Mouse (Mus musculus) naive thymus-derived CD4-positive, alpha-beta T cell, adult 2 months (primary cell): ENCODE results near the gene Zswim1.

Experiments used
- DNase-seq: peaks from one replicate; pipeline ENCODE4 v3.0.0-alpha.2; 2011; ENCODE audit warnings: low read depth

The Zswim1 gene

DNA sequence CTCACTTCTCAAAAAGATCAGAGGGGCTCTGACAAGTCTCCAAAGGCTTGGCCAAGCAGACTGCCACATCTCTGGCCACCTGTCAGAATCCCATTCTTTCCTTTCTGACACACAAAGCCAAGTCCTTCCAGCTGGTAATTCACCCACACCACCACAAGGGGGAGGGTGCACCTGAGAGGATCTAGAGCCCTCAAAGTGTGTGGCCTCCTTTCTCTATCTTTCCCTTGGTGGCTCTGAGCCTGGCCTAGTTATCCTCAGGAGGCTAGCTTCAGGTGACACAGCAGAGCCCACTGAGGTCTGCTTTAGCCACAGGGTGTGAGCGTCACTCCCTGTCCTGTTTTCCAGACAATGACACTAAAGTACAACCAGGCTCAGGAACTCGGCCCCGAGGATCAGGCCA, 29.2 kb upstream of the Zswim1 start:
- peak; percentile 74 for DNase-seq

GRCm38 (mm10) chr2:164793772-164794171, 28.7 kb upstream of the Zswim1 start:
- peak; percentile 53 for DNase-seq

DNA sequence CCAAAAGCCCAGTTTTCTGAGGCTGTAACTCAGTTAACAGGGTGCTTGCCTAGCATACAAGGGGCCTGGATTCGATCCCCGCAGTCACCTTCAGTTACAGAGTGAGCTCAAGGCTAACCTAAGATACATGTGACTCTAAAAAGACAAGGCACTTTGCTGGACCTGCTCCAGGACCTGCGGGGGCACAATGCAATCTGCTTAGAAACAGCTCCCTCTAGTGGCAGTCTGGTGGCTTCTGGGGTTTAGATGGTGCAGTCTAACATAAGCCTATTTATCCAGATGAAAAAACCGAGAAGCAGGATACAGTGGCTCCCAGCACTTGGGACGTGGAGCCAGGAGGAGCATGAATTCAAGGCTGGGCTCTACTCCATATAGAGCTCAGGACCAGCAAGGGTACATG, 28.2 kb upstream of the Zswim1 start:
- DNase-seq, result peak; percentile 88

GRCm38 (mm10) chr2:164795868-164796267, 26.6 kb upstream of the Zswim1 start:
- no peak for DNase-seq

DNA sequence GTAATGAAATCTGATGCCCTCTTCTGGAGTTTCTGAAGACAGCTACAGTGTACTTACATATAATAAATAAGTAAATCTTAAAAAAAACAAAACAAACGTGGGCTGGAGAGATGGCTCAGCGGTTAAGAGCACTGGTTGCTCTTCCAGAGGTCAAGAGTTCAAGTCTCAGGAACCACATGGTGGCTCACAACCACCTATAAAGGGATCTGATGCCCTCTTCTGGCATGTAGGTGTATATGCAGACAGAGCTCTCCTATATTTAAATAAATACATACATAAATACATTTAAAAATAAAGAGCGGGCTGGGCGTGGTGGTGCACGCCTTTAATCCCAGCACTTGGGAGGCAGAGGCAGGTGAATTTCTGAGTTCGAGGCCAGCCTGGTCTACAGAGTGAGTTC, 23.9 kb upstream of the Zswim1 start:
- peak; percentile 50 for DNase-seq

DNA sequence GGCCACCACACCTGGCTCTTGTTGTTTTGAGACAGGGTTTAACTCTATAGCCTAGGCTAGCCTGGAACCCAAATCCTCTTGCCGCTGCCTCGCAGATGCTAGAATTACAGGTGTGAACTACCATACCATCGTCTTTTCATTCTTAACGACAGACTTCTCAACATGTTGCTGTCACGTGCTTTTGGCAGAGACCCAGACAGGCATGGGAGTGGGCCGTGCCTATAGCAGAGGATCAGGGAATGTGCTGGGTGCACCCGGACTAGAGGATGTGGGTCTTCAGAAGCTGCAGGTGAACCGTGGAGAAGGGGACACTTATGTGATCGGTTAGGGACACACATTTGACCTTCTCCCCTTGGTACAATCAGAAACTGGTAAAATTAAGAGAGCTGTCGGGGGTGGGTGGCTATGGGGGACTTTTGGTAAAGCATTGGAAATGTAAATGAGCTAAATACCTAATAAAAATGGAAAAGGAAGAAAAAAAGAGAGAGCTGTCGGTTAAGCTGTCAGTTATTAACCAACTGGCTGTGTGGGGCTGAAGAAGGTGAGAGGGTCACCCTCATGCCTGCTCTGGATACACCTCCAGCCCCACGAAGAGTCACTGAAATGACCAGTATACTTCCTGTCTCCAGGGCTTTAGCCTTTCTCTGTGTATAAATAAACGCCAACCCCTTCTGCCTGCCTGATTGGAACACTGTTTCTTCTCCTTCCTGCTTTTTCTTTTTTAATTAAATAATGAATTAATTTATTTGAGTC, 22.1 kb upstream of the Zswim1 start:
- DNase-seq, result no peak

DNA sequence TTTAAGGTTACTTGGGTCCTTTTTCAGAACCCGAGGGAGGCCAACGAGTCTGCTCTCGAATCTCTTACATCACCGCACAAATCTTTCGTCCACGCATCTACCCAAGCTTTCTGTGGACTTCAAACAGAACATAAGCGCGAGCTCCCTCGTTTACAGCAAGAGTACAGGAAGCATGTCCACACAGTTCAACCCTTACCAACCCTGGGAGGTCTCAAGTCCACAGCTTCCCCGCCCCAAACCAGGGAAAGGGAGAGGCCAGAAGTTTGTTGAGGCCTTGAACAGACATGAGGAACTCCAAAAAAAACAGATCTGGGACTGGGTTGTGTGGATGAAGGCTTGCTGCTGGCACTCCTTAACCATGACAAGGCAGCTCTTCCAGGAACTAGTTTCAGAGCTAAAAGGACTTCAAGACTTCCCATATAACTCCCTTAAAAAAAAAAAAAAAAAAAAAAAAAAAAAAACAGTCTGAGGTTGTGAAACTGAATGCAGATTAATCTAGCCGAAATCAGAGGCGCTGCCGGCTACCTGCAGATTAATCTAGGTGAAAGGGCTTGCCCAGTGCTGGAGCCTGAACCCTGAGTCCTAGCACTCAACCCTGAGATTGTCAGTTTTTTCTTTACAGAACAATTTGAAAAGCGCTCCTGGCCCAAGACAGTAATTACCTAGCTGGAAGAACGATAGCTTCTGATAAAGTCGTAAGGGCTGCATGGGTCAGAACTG, 19.1 kb upstream of the Zswim1 start:
- no peak for DNase-seq

- DNase-seq, result peak; percentile 37
Observed at GRCm38 (mm10) chr2:164803921-164804313, 18.6 kb upstream of the Zswim1 start.

DNA sequence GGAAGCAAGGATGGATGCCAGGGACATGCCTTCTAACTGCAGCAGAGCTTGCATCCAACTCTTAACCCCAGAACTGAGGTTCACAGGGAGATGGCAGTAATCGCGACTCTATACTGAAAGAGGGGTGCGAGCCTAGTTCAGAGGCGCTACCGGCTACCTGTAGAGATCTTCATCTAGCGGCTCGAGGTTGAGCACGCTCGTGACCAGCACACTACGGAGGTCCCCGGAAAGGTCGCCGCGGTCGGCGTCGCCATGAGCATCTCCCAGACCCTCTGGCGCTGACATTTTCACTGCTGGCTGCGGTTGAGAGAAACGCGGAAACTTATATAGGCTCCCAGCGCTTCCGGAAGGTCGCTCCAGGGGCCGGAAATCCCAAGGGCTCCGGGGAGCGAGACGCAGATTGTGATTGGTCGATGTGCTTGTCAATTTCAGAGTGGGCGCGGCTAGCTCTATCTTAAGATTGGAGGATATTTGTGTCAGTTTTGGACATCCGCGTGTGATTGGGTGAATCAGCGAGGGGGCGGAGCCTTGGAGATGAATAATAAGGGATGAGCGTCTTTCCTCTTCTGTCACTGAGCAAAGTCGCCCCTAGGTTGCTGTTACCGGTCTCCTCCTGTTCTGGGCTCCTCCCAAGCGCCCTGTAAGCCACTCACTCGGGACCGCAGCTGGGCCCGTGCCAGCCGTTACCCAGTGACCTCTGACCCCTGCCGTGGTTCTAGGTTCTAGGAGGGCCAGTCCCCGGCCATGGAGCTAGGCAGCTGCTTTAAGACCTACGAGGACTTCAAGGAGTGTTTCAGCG, 17.8 kb upstream of the Zswim1 start, which contains the start of the genes Acot8 and Zswim3:
Gene Acot8, minus strand, starts transcription at position 350 of the 799 bp plus-strand sequence.
Gene Zswim3, plus strand, starts transcription at position 566 of the 799 bp plus-strand sequence.
- peak; percentile 100 for DNase-seq

DNA sequence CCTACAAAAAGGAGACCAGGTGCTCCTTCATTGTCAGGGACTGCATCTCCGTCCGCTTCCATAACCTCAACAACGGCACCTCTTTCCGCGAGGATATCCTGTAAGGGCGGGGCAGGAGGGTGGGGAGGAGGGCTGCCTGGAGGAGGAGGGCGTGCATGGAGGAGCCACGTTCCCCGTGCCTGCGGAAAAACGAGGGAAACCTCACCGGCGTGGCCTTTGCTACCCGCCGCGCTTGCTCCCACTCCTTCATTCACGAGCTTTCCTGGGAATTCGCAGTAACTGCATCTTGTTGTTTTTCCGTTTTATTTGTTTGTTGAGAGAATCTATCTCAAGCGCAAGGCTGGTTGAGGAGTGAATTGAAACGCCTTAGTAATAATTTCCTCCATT, 17.2 kb upstream of the Zswim1 start:
- no peak for DNase-seq

GRCm38 (mm10) chr2:164806614-164807013, 15.9 kb upstream of the Zswim1 start:
- DNase-seq, result no peak

DNA sequence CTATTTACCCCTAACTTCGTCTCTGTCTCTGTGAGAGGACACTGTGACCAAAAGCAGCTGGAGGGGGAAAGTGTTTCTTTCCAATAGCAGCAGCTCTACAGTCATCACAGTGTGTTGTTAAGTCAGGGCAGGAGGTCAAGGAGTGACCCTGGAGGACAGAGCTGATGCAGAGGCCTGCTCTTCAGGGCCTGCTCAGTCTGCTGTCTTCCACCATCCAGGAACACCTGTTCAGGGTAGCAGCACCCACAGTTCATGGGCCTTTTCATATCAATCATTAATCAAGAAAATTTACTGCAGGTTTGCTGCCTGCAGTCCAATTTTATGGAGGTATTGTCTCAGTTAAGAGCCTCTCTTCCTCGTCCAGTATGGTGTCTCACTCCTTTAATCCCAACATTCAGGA, 8.9 kb upstream of the Zswim1 start:
- DNase-seq, result no peak

DNA sequence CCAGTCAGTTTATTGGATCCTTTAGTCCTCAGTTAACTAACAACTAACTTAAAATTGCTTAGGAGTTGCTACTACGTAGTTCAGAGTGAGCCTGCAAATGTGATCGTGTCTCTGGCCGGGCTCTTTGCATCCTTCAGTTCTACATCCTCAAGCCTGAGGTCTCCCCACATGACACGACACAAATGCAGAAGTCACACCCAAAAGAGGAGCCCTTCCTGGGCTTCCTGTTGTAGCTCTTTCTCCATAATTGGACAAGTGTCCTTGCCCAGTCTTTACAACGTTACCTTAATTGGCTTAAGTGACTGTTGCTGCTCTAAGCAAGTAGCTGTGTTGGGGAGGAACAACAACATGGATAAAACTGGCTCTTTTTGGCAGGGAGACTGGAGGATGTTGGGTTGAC, 7.1 kb upstream of the Zswim1 start:
- DNase-seq, result no peak

DNA sequence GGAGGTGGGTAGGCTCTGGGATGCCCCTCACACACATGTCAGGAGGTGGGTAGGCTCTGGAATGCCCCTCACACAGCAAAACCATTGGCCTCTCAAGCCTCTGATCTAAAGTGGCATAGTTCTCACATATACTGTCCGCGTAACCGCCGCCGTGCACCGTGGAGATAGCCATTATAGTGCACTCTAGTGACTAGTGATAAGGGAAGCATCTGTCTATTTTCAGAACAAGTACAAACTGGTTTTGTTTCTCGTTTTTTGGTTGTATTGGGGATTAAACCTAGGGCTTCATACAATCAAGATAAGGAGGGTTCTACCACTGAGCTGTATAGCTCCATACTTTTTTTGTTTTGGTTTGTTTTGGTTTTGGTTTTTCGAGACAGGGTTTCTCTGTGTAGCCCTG, 6.7 kb upstream of the Zswim1 start:
- DNase-seq, result no peak

DNA sequence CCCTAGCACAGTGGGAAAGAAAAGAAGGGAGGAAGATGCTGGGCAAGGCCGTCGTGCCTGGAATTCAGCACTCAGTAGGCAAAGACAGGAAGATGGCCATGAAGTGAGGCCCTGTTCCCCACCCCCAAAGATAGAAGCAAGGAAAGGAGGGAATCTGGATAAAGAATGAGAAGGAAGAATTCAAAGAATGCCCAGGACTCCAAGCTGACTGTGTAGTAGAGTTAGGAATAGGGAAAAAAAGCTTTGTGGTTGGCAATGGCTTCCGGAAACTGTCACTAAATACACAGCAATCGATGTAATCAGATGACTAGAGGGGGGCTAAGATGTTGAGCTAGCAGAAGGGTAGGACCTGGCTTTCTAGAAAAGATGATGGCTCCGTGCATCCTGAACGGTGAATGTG, 5.3 kb upstream of the Zswim1 start:
- no peak for DNase-seq

- DNase-seq, result no peak
Observed at GRCm38 (mm10) chr2:164817703-164818102, 4.8 kb upstream of the Zswim1 start.

- no peak for DNase-seq
Observed at GRCm38 (mm10) chr2:164821060-164821459, 1.4 kb upstream of the Zswim1 start.

- DNase-seq, result no peak
Observed at GRCm38 (mm10) chr2:164823181-164823585, 697 bp downstream of the Zswim1 start.

- no peak for DNase-seq
Observed at GRCm38 (mm10) chr2:164823969-164824368, 1.5 kb downstream of the Zswim1 start.

DNA sequence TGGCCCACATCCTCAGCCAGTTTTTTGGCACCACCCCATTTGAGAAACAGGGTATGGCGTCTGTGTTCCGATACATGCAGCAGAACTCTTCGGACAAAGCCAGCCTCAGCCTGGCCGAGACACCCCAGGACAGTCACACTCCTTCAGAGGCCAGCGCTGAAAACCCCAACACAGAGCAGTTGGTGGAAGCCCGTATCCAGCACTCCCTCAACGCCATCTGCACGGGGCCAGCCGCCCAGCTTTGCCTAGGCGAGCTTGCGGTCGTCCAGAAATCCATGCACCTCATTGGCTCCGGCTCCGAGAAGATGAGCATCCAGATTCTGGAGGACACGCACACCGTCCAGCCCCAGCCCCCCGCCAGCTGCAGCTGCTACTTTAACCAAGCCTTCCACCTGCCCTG, 3.0 kb downstream of the Zswim1 start:
- DNase-seq, result no peak

- DNase-seq, result no peak
Observed at GRCm38 (mm10) chr2:164827146-164827850, 4.8 kb downstream of the Zswim1 start.

DNA sequence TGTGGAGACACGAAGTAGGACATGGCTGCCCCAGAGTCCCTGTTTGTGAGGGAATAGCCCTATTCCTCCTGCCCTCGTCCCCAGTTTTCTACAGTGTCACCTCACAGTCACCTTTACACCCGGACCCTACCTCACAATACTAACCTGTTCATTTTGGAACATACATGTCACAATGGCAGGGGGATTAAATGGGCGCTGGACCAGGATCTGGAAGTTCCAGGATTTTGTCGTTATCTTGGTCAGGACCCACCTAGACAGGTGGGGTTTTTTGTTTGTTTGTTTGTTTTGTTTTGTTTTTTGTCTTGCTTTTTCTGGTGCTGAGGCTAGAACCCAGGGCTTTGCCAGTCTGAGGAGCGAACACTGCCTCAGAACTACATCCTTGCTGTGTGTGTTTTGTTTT, 6.0 kb downstream of the Zswim1 start, which contains the start of gene Spata25:
Gene Spata25, minus strand, starts transcription at position 101 of the 400 bp plus-strand sequence.
- no peak for DNase-seq
